Mouse (Mus musculus) natural killer cell, adult 2 months (primary cell): Measurements from ENCODE around the gene Cdk6.
"Not testable (repeated sequence)": the region's sequence is repeated elsewhere in the genome, so short reads cannot be mapped to it uniquely, and the experiment has no call there.

Experiments
- DNase-seq, 2 experiments: peaks; one replicate each; pipeline ENCODE4 v3.0.0; 2022; ENCODE audit warnings: low spot score in 2 of 2

Cdk6 gene

GRCm38 (mm10) chr5:3341111-3341911 is at the start of gene Cdk6:
Gene Cdk6 (plus strand): TSS chr5:3341485.
- DNase-seq: peak; percentile 36 to 42

- DNase-seq: no peak
Observed at GRCm38 (mm10) chr5:3293666-3294065, 47.6 kb upstream of the Cdk6 start.

GRCm38 (mm10) chr5:3300801-3301457 is 40.4 kb upstream of the Cdk6 start:
- peak; percentile 46 to 59 for DNase-seq

DNA sequence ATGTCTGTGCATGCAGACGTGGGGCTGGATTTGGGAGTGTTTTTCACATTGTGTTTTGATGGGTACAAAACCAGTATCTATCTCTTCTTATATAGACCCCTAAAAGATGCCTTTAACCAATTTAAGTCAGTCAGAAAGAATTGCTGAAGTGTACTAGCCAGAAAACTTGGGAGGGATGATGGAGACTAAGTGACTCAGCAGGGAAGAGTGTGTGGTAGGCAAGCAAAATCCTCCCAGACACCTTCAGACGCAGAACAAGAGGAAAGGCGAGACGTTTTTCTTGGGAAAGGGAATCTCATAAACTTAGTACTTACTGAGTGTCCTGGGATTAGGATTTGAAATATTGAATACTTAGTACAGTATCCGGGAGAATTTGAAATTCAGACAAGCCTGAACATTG is 39.8 kb upstream of the Cdk6 start:
- DNase-seq: no peak

DNA sequence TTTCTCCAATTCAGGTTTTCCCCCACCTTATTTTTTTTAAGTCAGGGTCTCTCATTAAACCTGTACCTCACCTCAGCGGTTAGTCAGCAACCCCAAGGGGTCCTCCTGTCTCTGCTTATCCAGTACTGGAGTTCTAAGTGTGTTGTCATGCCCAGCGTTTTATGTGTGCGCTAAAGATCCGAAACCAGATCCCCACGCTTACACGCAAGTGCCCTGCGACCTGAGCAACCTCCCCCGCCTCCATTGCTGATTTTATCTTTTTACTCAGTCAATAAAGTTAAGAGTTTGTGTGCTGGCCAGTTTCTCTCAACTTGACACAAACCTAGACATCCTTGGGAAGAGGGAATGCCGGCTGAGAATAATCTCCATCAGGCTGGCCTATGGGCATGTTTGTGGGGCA is 37.4 kb upstream of the Cdk6 start:
- no peak for DNase-seq

- DNase-seq: no peak
Observed at GRCm38 (mm10) chr5:3306146-3306545, 35.1 kb upstream of the Cdk6 start.

DNA sequence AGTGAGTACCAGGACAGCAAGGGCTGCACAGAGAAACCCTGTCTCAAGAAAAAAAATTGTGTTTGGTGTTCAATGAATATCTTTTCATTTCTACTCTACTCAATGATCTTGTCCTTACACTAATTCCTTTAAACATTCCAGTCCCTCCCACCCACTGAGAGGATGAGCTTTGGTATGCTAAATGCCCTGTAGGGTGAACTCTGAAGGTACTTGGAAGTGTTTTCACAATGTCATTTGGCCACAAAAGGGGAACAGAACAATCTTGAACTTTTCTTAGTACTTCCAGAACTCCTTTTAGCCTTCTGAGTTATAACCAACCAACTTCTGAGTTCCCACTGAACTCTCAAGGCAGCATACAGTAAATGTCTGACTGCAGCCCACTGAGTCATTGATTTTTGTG is 32.2 kb upstream of the Cdk6 start:
- no peak for DNase-seq

GRCm38 (mm10) chr5:3309587-3309986 is 31.7 kb upstream of the Cdk6 start:
- DNase-seq: no peak

GRCm38 (mm10) chr5:3311156-3311555 is 30.1 kb upstream of the Cdk6 start:
- DNase-seq: not testable (repeated sequence)

DNA sequence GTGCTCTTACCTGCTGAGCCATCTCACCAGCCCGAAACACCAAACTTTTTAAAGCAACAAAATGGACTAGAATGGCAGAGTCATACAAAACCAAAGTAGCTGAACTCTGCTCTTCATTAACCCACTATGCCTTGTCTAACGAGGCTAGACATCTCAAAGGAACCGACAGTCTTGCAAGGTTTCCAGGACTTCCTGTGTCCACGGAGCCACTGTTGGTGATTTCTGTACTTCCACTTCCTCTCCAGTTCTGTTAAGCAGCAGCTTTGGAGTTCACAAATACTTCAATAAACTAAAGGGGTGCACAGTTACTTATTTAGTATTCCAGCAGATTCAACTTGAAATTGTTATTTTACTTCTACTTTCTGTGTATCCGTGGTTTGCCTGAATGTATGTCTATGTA is 23.6 kb upstream of the Cdk6 start:
- not testable (repeated sequence) for DNase-seq

GRCm38 (mm10) chr5:3320225-3320624 is 21.1 kb upstream of the Cdk6 start:
- DNase-seq: no peak

DNA sequence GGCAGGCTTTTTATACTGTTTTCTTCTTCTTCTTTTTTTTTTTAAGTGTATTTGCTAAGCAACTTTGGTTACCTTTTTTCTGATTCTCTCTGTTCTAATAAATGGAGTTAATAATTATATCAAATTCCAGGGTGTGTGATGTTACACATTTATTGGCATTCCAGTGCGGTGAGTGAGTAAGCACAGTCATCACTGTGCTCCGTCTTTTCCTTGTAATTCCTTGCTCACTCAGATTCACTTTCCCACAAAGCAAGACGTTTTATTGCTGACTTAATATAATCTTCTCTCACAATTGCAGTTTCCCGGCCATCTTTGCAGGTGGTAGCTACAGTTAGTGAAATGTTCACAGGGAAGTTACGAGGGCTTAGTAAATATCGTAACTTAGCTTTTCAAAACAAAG is 19.2 kb upstream of the Cdk6 start:
- no peak for DNase-seq

GRCm38 (mm10) chr5:3324116-3324515 is 17.2 kb upstream of the Cdk6 start:
- no peak for DNase-seq

- DNase-seq: no peak
Observed at GRCm38 (mm10) chr5:3329361-3329760, 11.9 kb upstream of the Cdk6 start.

GRCm38 (mm10) chr5:3330932-3331331 is 10.4 kb upstream of the Cdk6 start:
- no peak for DNase-seq

DNA sequence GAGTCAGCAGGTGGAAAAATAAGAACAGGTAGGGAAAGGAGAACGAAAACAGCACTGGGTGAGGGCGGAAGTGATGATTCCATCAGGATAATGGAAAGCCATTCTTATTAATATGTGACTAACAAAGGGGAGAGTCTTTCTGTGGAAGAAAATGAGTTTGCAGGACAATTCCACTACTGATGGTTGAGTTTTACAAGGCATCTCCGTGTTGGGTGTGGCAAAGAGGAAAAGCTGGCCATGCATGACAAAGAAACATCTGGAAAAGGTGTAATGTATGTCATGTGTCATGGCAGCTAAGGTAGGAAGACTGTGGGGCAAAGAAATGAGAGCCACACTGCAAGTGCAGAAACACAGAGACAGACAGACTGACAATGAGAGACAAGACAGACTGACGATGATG is 8.3 kb upstream of the Cdk6 start:
- DNase-seq: not testable (repeated sequence)

GRCm38 (mm10) chr5:3340340-3341058 is 786 bp upstream of the Cdk6 start:
- not testable (repeated sequence) for DNase-seq

DNA sequence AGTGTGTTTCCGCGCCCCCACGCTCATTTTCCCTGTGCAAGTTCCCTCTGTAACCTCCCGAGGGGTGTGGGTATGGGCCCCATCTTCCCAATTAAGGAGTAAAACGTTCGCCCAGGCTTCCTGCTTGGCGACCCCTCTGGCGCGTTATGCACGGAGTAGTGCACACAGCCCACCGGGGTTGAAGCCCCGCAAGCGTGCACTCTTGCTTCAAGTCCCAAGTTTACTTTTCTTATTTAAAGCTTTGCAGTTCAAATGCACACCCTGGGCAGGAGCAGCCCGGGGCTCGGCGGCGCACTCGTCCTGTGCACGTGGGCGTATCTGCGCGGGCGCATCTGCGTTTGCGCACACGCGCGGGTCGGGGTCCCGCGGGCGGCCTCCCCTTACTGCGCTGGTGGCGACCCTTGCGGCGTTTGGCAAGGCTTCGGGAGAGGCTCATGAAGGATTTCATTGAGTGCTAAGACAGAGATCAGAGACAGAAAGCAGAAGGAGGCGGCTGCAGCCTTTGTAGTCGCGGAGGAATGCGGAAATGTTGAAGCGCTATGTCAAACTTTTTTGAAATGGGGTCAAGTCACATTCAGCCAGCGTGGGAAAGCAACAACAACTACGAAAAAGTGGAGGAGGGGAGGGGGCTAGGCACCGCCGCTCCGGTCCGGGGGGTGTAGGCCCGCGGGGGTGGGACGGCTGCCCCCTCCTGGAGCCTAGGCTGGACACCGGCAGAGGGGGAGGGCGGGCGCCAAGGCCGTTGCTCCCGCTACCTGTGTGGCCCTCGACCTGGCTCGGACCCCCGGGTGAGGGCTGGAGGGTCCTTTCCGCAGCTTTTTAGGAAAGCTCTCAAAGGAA is 866 bp downstream of the Cdk6 start:
- peak; percentile 10 to 22 for DNase-seq

GRCm38 (mm10) chr5:3342771-3343565 is 1.7 kb downstream of the Cdk6 start:
- peak; percentile 12 to 13 for DNase-seq

GRCm38 (mm10) chr5:3343566-3344080 is 2.3 kb downstream of the Cdk6 start:
- peak; percentile 26 to 46 for DNase-seq
